Mouse (Mus musculus) ES-E14 (cell line): ENCODE results near the gene Prss48.

Experiments
- CHD2 ChIP-seq: IDR thresholded peaks from 2 replicates; pipeline ENCODE4 v1.6.1; 2014; ENCODE audit warnings: mild to moderate bottlenecking, low read depth, low read length, inconsistent platforms
- HCFC1 ChIP-seq: IDR thresholded peaks from 2 replicates; pipeline ENCODE4 v1.6.1; 2012; ENCODE audit warnings: low read length, inconsistent platforms, borderline replicate concordance; ENCODE audit not compliant: insufficient read depth
- MAFK ChIP-seq: IDR thresholded peaks from 2 replicates; pipeline ENCODE4 v1.6.1; 2014; ENCODE audit warnings: mild to moderate bottlenecking, low read depth, low read length, inconsistent platforms; ENCODE audit not compliant: insufficient read depth
- ZC3H11A ChIP-seq: IDR thresholded peaks from 2 replicates; pipeline ENCODE4 v1.6.1; 2012; ENCODE audit warnings: low read depth, mild to moderate bottlenecking, inconsistent platforms, low read length, borderline replicate concordance
- ZNF384 ChIP-seq: IDR thresholded peaks from 2 replicates; pipeline ENCODE4 v1.6.1; 2012; ENCODE audit warnings: low read depth, low read length, inconsistent platforms

DNA sequence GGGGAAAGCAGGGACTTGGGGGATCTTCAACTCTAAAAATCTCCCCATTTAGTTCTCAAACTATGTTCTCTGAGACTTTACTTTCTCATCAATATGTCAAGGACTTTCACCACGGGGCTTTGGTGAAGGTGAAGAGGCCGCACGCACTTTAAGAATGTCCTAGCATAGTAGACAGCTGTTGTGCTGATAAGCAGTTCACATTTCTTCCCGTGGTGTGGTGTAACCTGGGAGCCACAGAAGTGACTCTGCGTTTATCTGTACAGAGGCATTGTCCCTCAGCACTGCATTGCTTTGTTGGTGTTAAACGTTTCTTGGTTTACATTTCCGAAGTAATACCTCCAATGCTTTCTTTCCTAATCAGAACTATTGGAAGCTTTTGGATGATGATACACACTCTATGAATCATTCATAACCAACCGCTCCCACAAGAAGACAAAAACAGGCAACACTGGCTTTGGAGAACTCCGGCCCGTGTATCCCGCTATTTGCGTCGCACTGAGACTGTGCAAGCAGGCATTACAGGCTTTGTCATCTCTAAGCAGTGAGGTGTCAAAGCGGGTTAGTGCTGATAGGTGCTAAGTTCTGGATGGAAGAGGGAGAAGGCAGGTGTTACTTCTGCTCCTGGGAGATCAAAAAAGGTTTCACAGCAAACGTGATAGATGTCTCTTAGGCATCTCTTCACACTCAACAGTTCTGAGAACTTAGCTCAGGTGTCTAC lies 26.5 kb upstream of the Prss48 start:
- no peak for TF ChIP-seq ZNF384
- no peak for TF ChIP-seq MAFK
- no peak for TF ChIP-seq CHD2
- TF ChIP-seq ZC3H11A = no peak
- TF ChIP-seq HCFC1 = no peak
